Mouse (Mus musculus): ENCODE results near the gene Stat6.

Gene Stat6

GRCm38 (mm10) chr10:127674046-127674655, 31.4 kb downstream of the Stat6 start:
- DNase-seq (ENCODE audit: low spot score in 2 of 2) = no peak

GRCm38 (mm10) chr10:127674794-127675522, 32.2 kb downstream of the Stat6 start:
- peak; percentile 77 to 82 for DNase-seq (ENCODE audit: low spot score in 2 of 2)

- DNase-seq (ENCODE audit: low spot score in 2 of 2) = no peak
Observed at GRCm38 (mm10) chr10:127675859-127676398, 33.1 kb downstream of the Stat6 start.

GRCm38 (mm10) chr10:127676691-127677548, 34.1 kb downstream of the Stat6 start:
- peak; percentile 89 to 92 for DNase-seq (ENCODE audit: low spot score in 2 of 2)

- DNase-seq (ENCODE audit: low spot score in 2 of 2) = peak; percentile 63 to 72
Observed at GRCm38 (mm10) chr10:127677591-127678336, 35.0 kb downstream of the Stat6 start.

GRCm38 (mm10) chr10:127679208-127679607, 36.4 kb downstream of the Stat6 start:
- DNase-seq (ENCODE audit: low spot score in 2 of 2) = no peak

- no peak for DNase-seq (ENCODE audit: low spot score in 2 of 2)
Observed at GRCm38 (mm10) chr10:127679881-127680280, 37.1 kb downstream of the Stat6 start.

GRCm38 (mm10) chr10:127682886-127683285, 40.1 kb downstream of the Stat6 start:
- DNase-seq (ENCODE audit: low spot score in 2 of 2) = no peak

GRCm38 (mm10) chr10:127691053-127691452, 48.3 kb downstream of the Stat6 start:
- no peak for DNase-seq (ENCODE audit: low spot score in 2 of 2)

GRCm38 (mm10) chr10:127694636-127695035, 51.9 kb downstream of the Stat6 start:
- DNase-seq (ENCODE audit: low spot score in 2 of 2) = no peak

- DNase-seq (ENCODE audit: low spot score in 2 of 2) = no peak
Observed at GRCm38 (mm10) chr10:127695775-127696174, 53.0 kb downstream of the Stat6 start.

- no peak for DNase-seq (ENCODE audit: low spot score in 2 of 2)
Observed at GRCm38 (mm10) chr10:127698966-127699365, 56.2 kb downstream of the Stat6 start.

GRCm38 (mm10) chr10:127703299-127703698, 60.5 kb downstream of the Stat6 start:
- DNase-seq (ENCODE audit: low spot score in 2 of 2) = no peak

GRCm38 (mm10) chr10:127704293-127704692, 61.5 kb downstream of the Stat6 start:
- no peak for DNase-seq (ENCODE audit: low spot score in 2 of 2)

- no peak for DNase-seq (ENCODE audit: low spot score in 2 of 2)
Observed at GRCm38 (mm10) chr10:127704766-127705220, 62.0 kb downstream of the Stat6 start, which contains the start of gene Myo1a. Myo1a (plus strand) TSS chr10:127705170.

- DNase-seq (ENCODE audit: low spot score in 2 of 2) = no peak
Observed at GRCm38 (mm10) chr10:127705783-127706182, 63.0 kb downstream of the Stat6 start.

GRCm38 (mm10) chr10:127707721-127708120, 64.9 kb downstream of the Stat6 start:
- no peak for DNase-seq (ENCODE audit: low spot score in 2 of 2)

- no peak for DNase-seq (ENCODE audit: low spot score in 2 of 2)
Observed at GRCm38 (mm10) chr10:127708850-127709370, 66.1 kb downstream of the Stat6 start.

- no peak for DNase-seq (ENCODE audit: low spot score in 2 of 2)
Observed at GRCm38 (mm10) chr10:127710331-127710730, 67.5 kb downstream of the Stat6 start.
